In genomic region chr17:11912136-11912535, GRCm38 (mm10) we compare ENCODE assay signal across 18 mouse cellular contexts.
DNase-seq lines count a peak whose midpoint lies in the region; ATAC-seq lines count a peak whose summit lies in the region.
"Had no signal": no experiment of that assay in that cellular context is flagged by ENCODE, and none has a peak within 500 bp of the region (broad histone marks: within the 10 kb centered on the region; RNA-seq: fewer than 3 reads in every experiment).

No protein-coding gene starts in this region.

- 74% methylated on average over 4 of the region's 4 CpGs for WGBS in kidney, embryonic 16.5 days
- WGBS in midbrain, embryonic 11.5 days, result 73% methylated on average over 4 of the region's 4 CpGs
- WGBS in midbrain, embryonic 15.5 days, result 75% methylated on average over 4 of the region's 4 CpGs
- WGBS in neural tube, embryonic 14.5 days, result 68% methylated on average over 4 of the region's 4 CpGs
- WGBS in neural tube, embryonic 15.5 days, result 71% methylated on average over 4 of the region's 4 CpGs

- no peaks in the 10 kb centered on the region for H3K9me3 ChIP-seq in kidney, embryonic 16.5 days (ENCODE audit: low read length)
- no peaks in the 10 kb centered on the region for H3K9me3 ChIP-seq in midbrain, embryonic 11.5 days (ENCODE audit: control insufficient read depth, low read length)
- no peaks in the 10 kb centered on the region for H3K9me3 ChIP-seq in midbrain, embryonic 15.5 days
- no peaks in the 10 kb centered on the region for H3K9me3 ChIP-seq in neural tube, embryonic 14.5 days (ENCODE audit: control insufficient read depth, low read length)
- no peaks in the 10 kb centered on the region for H3K9me3 ChIP-seq in neural tube, embryonic 15.5 days (replicated peaks)
- H3K9me3 ChIP-seq: embryonic facial prominence, embryonic 13.5 days; embryonic facial prominence, embryonic 15.5 days; forebrain, embryonic 10.5 days; forebrain, embryonic 12.5 days had no signal

- H3K36me3 ChIP-seq in kidney, embryonic 16.5 days (ENCODE audit: insufficient read depth, low read length), result no peaks in the 10 kb centered on the region
- H3K36me3 ChIP-seq in midbrain, embryonic 11.5 days (ENCODE audit: control insufficient read depth, insufficient read depth, low read length), result no peaks in the 10 kb centered on the region
- no peaks in the 10 kb centered on the region for H3K36me3 ChIP-seq in midbrain, embryonic 15.5 days (replicated peaks)
- no peaks in the 10 kb centered on the region for H3K36me3 ChIP-seq in neural tube, embryonic 14.5 days (ENCODE audit: control insufficient read depth, insufficient read depth, low read length)
- H3K36me3 ChIP-seq in neural tube, embryonic 15.5 days, result no peaks in the 10 kb centered on the region
- H3K36me3 ChIP-seq: embryonic facial prominence, embryonic 13.5 days; embryonic facial prominence, embryonic 15.5 days; forebrain, embryonic 10.5 days; forebrain, embryonic 12.5 days had no signal

- no peak overlapping the region for H3K27ac ChIP-seq in kidney, embryonic 16.5 days (ENCODE audit: low read length)
- no peak overlapping the region for H3K27ac ChIP-seq in midbrain, embryonic 11.5 days (ENCODE audit: low read depth, low read length)
- no peak overlapping the region for H3K27ac ChIP-seq in midbrain, embryonic 15.5 days
- H3K27ac ChIP-seq in neural tube, embryonic 14.5 days (ENCODE audit: low read depth, low read length), result no peak overlapping the region
- no peak overlapping the region for H3K27ac ChIP-seq in neural tube, embryonic 15.5 days (replicated peaks)
- H3K27ac ChIP-seq: embryonic facial prominence, embryonic 13.5 days; embryonic facial prominence, embryonic 15.5 days; forebrain, embryonic 10.5 days had no signal

- no peak overlapping the region for H3K4me2 ChIP-seq in kidney, embryonic 16.5 days (replicated peaks; ENCODE audit: low read depth, low read length)
- H3K4me2 ChIP-seq in midbrain, embryonic 11.5 days, result no peak overlapping the region
- no peak overlapping the region for H3K4me2 ChIP-seq in midbrain, embryonic 15.5 days
- peak overlapping the region; percentile 44; the same call in 1 of the 2 replicates for H3K4me2 ChIP-seq in neural tube, embryonic 14.5 days (ENCODE audit: low read depth, low read length)
- H3K4me2 ChIP-seq in neural tube, embryonic 15.5 days, result no peak overlapping the region

- 0 out of 2 replicates have a peak, but pooled peaks have one; percentile 9 for ATAC-seq in kidney, embryonic 16.5 days (ENCODE audit: low FRiP score, low TSS enrichment)
- no peak for ATAC-seq in midbrain, embryonic 11.5 days (ENCODE audit: low FRiP score)
- no peak for ATAC-seq in midbrain, embryonic 15.5 days (replicated peaks)
- no peak for ATAC-seq in neural tube, embryonic 14.5 days (ENCODE audit: low read depth)
- no peak for ATAC-seq in neural tube, embryonic 15.5 days (ENCODE audit: low FRiP score)

- H3K4me1 ChIP-seq in kidney, embryonic 16.5 days (ENCODE audit: insufficient read depth, low read length), result peaks cover 12% of the 10 kb centered on the region; the same call in 1 of the 2 replicates
- H3K4me1 ChIP-seq in midbrain, embryonic 11.5 days (ENCODE audit: control insufficient read depth, insufficient read depth, low read length), result peaks cover 4% of the 10 kb centered on the region
- H3K4me1 ChIP-seq in midbrain, embryonic 15.5 days, result peaks cover 13% of the 10 kb centered on the region
- peaks cover 8% of the 10 kb centered on the region; the same call in 1 of the 2 replicates for H3K4me1 ChIP-seq in neural tube, embryonic 14.5 days (ENCODE audit: control insufficient read depth, insufficient read depth, low read length)
- H3K4me1 ChIP-seq in neural tube, embryonic 15.5 days, result peaks cover 12% of the 10 kb centered on the region

- no peak overlapping the region for H3K9ac ChIP-seq in kidney, embryonic 16.5 days (replicated peaks; ENCODE audit: low read length)
- H3K9ac ChIP-seq in midbrain, embryonic 11.5 days (ENCODE audit: low read length), result no peak overlapping the region
- H3K9ac ChIP-seq in midbrain, embryonic 15.5 days, result no peak overlapping the region
- H3K9ac ChIP-seq in neural tube, embryonic 14.5 days (replicated peaks; ENCODE audit: low read depth, low read length), result no peak overlapping the region
- no peak overlapping the region for H3K9ac ChIP-seq in neural tube, embryonic 15.5 days (replicated peaks)
- H3K9ac ChIP-seq: embryonic facial prominence, embryonic 15.5 days had no signal

- no peak overlapping the region for H3K4me3 ChIP-seq in kidney, embryonic 16.5 days (ENCODE audit: low read length)
- H3K4me3 ChIP-seq in midbrain, embryonic 11.5 days (ENCODE audit: low read depth, low read length), result no peak overlapping the region
- no peak overlapping the region for H3K4me3 ChIP-seq in midbrain, embryonic 15.5 days
- no peak overlapping the region for H3K4me3 ChIP-seq in neural tube, embryonic 14.5 days (ENCODE audit: low read depth, low read length)
- H3K4me3 ChIP-seq in neural tube, embryonic 15.5 days (replicated peaks), result no peak overlapping the region
- H3K4me3 ChIP-seq: erythroblast, embryonic 14.5 days had no signal

- no peak for DNase-seq in kidney, adult 11 months
- peak; percentile 83 for DNase-seq in midbrain, embryonic 11.5 days (ENCODE audit: low spot score, missing footprints)
- DNase-seq in layer of hippocampus, adult 18-20 months (ENCODE audit: low spot score in 2 of 2), result no peak
- DNase-seq: adrenal gland, adult 2 months; adrenal gland, postnatal 10 days; adrenal gland, postnatal 25 days; cerebellum, adult 11 months; cerebellum, postnatal 14 days; embryo, embryonic 11 days had no signal

- H3K27me3 ChIP-seq in kidney, embryonic 16.5 days (ENCODE audit: insufficient read depth, low read length), result peaks cover 15% of the 10 kb centered on the region
- H3K27me3 ChIP-seq in midbrain, embryonic 11.5 days (ENCODE audit: control insufficient read depth, insufficient read depth, low read length), result peaks cover 4% of the 10 kb centered on the region; the same call in 1 of the 2 replicates
- no peaks in the 10 kb centered on the region for H3K27me3 ChIP-seq in midbrain, embryonic 15.5 days (replicated peaks)
- H3K27me3 ChIP-seq in neural tube, embryonic 14.5 days (ENCODE audit: control insufficient read depth, insufficient read depth, low read length), result no peaks in the 10 kb centered on the region
- H3K27me3 ChIP-seq in neural tube, embryonic 15.5 days (replicated peaks), result 0 out of 2 replicates have a peak, but pooled peaks cover 5% of the 10 kb centered on the region
